ENCODE assay signal across 9 mouse cellular contexts in genomic region chr3:68576431-68576830, GRCm38 (mm10).
DNase-seq lines count a peak whose midpoint lies in the region; ATAC-seq and TF ChIP-seq lines count a peak whose summit lies in the region.
"Had no signal": no experiment of that assay in that cellular context is flagged by ENCODE, and none has a peak within 500 bp of the region (broad histone marks: within the 10 kb centered on the region; RNA-seq: fewer than 3 reads in every experiment).

No protein-coding gene starts in this region.

- no peaks in the 10 kb centered on the region for H3K36me3 ChIP-seq in forebrain, embryonic 16.5 days (ENCODE audit: control insufficient read depth, insufficient read depth)
- no peaks in the 10 kb centered on the region for H3K36me3 ChIP-seq in midbrain, embryonic 14.5 days (ENCODE audit: control insufficient read depth, insufficient read depth, low read length)
- no peaks in the 10 kb centered on the region for H3K36me3 ChIP-seq in liver, embryonic 12.5 days
- H3K36me3 ChIP-seq: embryonic facial prominence, embryonic 15.5 days had no signal

- peak overlapping the region; percentile 50 for H3K9ac ChIP-seq in forebrain, embryonic 16.5 days (replicated peaks; ENCODE audit: low read depth, low read length)
- H3K9ac ChIP-seq in midbrain, embryonic 14.5 days (replicated peaks; ENCODE audit: low read length) = peak overlapping the region; percentile 4; the same call in 1 of the 2 replicates
- no peak overlapping the region for H3K9ac ChIP-seq in liver, embryonic 12.5 days
- H3K9ac ChIP-seq: embryonic facial prominence, embryonic 15.5 days had no signal

- H3K27ac ChIP-seq in gastrocnemius, adult 2 months = peak overlapping the region; percentile 25; the same call in 1 of the 2 replicates
- H3K27ac ChIP-seq in forebrain, embryonic 16.5 days (ENCODE audit: low read length) = peak overlapping the region; percentile 66
- H3K27ac ChIP-seq in midbrain, embryonic 14.5 days (replicated peaks; ENCODE audit: low read depth, low read length) = peak overlapping the region; percentile 97
- no peak overlapping the region for H3K27ac ChIP-seq in liver, embryonic 12.5 days
- H3K27ac ChIP-seq: embryonic facial prominence, embryonic 15.5 days had no signal

- no peaks in the 10 kb centered on the region for H3K27me3 ChIP-seq in forebrain, embryonic 16.5 days (replicated peaks; ENCODE audit: control insufficient read depth, insufficient read depth, low read length)
- H3K27me3 ChIP-seq in midbrain, embryonic 14.5 days (ENCODE audit: control insufficient read depth, insufficient read depth, low read length) = no peaks in the 10 kb centered on the region
- H3K27me3 ChIP-seq in liver, embryonic 12.5 days (replicated peaks) = peaks cover 4% of the 10 kb centered on the region; the same call in 1 of the 2 replicates
- H3K27me3 ChIP-seq: embryonic facial prominence, embryonic 15.5 days had no signal

- no peaks in the 10 kb centered on the region for H3K9me3 ChIP-seq in forebrain, embryonic 16.5 days (ENCODE audit: control insufficient read depth, low read length)
- H3K9me3 ChIP-seq in midbrain, embryonic 14.5 days (ENCODE audit: control insufficient read depth, low read length) = no peaks in the 10 kb centered on the region
- no peaks in the 10 kb centered on the region for H3K9me3 ChIP-seq in liver, embryonic 12.5 days (replicated peaks)
- H3K9me3 ChIP-seq: embryonic facial prominence, embryonic 15.5 days had no signal

- TF ChIP-seq CTCF in gastrocnemius, adult 2 months (IDR thresholded peaks at IDR 0.05) = no peak

- intact Hi-C loops in gastrocnemius, adult 2 months (cut with DNase I) = loop anchor here (5.0 kb wide), 1 partner anchor 36 kb away; no protein-coding TSS in a partner anchor

- no peak for DNase-seq in gastrocnemius, adult 2 months
- DNase-seq in gastrocnemius, adult 18-20 months (ENCODE audit: low spot score) = no peak
- DNase-seq in ZHBTc4 (ENCODE audit: low read depth, low spot score) = peak; percentile 30
- peak; percentile 86 to 90 for DNase-seq in layer of hippocampus, adult 8-10 months (ENCODE audit: low spot score in 2 of 2)
- DNase-seq in midbrain, embryonic 14.5 days = peak; percentile 85
- no peak for DNase-seq in urinary bladder, postnatal 36 days (ENCODE audit: low spot score in 2 of 2)

- ATAC-seq in forebrain, embryonic 16.5 days = peak; percentile 5
- ATAC-seq in midbrain, embryonic 14.5 days (ENCODE audit: low FRiP score, low TSS enrichment) = peak; percentile 41
- ATAC-seq in liver, embryonic 12.5 days = no peak

- H3K4me2 ChIP-seq in forebrain, embryonic 16.5 days (ENCODE audit: low read length) = peak overlapping the region; percentile 78
- peak overlapping the region; percentile 65 for H3K4me2 ChIP-seq in midbrain, embryonic 14.5 days (ENCODE audit: low read length)
- H3K4me2 ChIP-seq in liver, embryonic 12.5 days = no peak overlapping the region
- H3K4me2 ChIP-seq: embryonic facial prominence, embryonic 15.5 days had no signal

- 0 out of 2 replicates have a peak overlapping the region, but pooled peaks have one; percentile 3 for H3K4me3 ChIP-seq in gastrocnemius, adult 2 months
- peak overlapping the region; percentile 19 for H3K4me3 ChIP-seq in forebrain, embryonic 16.5 days (replicated peaks; ENCODE audit: low read length)
- H3K4me3 ChIP-seq in midbrain, embryonic 14.5 days (replicated peaks; ENCODE audit: low read depth, low read length) = 0 out of 2 replicates have a peak overlapping the region, but pooled peaks have one; percentile 1
- H3K4me3 ChIP-seq in liver, embryonic 12.5 days = no peak overlapping the region
- H3K4me3 ChIP-seq: embryonic facial prominence, embryonic 15.5 days had no signal

- under 1% methylated on average over 7 of the region's 7 CpGs for WGBS in forebrain, embryonic 16.5 days
- WGBS in midbrain, embryonic 14.5 days = 8% methylated on average over 7 of the region's 7 CpGs
- WGBS in liver, embryonic 12.5 days (ENCODE audit: insufficient replicate concordance) = 51% methylated on average over 7 of the region's 7 CpGs

- H3K4me1 ChIP-seq in forebrain, embryonic 16.5 days (replicated peaks; ENCODE audit: control insufficient read depth, insufficient read depth, low read length) = peaks cover 52% of the 10 kb centered on the region
- peaks cover 52% of the 10 kb centered on the region for H3K4me1 ChIP-seq in midbrain, embryonic 14.5 days (ENCODE audit: control insufficient read depth, insufficient read depth, low read length)
- H3K4me1 ChIP-seq in liver, embryonic 12.5 days = 0 out of 2 replicates have a peak, but pooled peaks cover 8% of the 10 kb centered on the region

Comparison
In these comparisons a context has a peak if more than half of its experiments do, and no peak if none do; other contexts are left out.
1. DNase-seq: peak in ZHBTc4 (single experiment), layer of hippocampus, adult 8-10 months (2 of 2) and midbrain, embryonic 14.5 days (single experiment); none in gastrocnemius, adult 2 months (single experiment), gastrocnemius, adult 18-20 months (single experiment) and urinary bladder, postnatal 36 days (0 of 2).